ENCODE assay signal across 7 mouse cellular contexts in genomic region chr13:25932810-25933209, GRCm38 (mm10).
DNase-seq lines count a peak whose midpoint lies in the region; ATAC-seq and TF ChIP-seq lines count a peak whose summit lies in the region.

No protein-coding gene starts in this region.

- H3K4me2 ChIP-seq in hindbrain, embryonic 14.5 days (replicated peaks): no peak overlapping the region

- no peak for TF ChIP-seq POLR2A in MEL (IDR thresholded peaks at IDR 0.05; ENCODE audit: control insufficient read depth in 1 of 2, insufficient read depth in 1 of 2, low read depth in 1 of 2, low read length in 2 of 2, poor library complexity in 1 of 2)
- TF ChIP-seq POLR2A in brain, embryonic 14.5 days (IDR thresholded peaks at IDR 0.05; ENCODE audit: borderline replicate concordance, extremely low read depth, insufficient read depth, insufficient read length, poor library complexity, severe bottlenecking): no peak

- peak in 1 of 3 experiments; percentile 13; a peak in 1 of 6 replicates for TF ChIP-seq CTCF in MEL (IDR thresholded peaks at IDR 0.05 in 2 of 3, conservative IDR thresholded peaks at IDR 0.05 in 1 of 3; ENCODE audit: control insufficient read depth in 1 of 3, insufficient read depth in 1 of 3, low read depth in 2 of 3, low read length in 3 of 3, poor library complexity in 1 of 3, severe bottlenecking in 1 of 3)
- TF ChIP-seq CTCF in brain, embryonic 14.5 days (IDR thresholded peaks at IDR 0.05; ENCODE audit: borderline replicate concordance, extremely low read depth, insufficient read depth, insufficient read length): peak; percentile 86

- H3K79me2 ChIP-seq in MEL (ENCODE audit: control insufficient read depth, insufficient read depth, low read length, poor library complexity): no peaks in the 10 kb centered on the region

- no peak for DNase-seq in MEL (ENCODE audit: low read depth, low spot score)
- DNase-seq in brain, embryonic 14.5 days (ENCODE audit: low read depth): peak; percentile 96
- peak; percentile 39 for DNase-seq in fibroblast of lung, adult 2 months (ENCODE audit: low read depth)
- DNase-seq in hindbrain, embryonic 14.5 days (ENCODE audit: low spot score): peak; percentile 98
- DNase-seq in layer of hippocampus, adult 9-11 months: peak; percentile 46
- peak; percentile 58 for DNase-seq in right cerebral cortex, postnatal 4 days

- H3K9me3 ChIP-seq in MEL (replicated peaks; ENCODE audit: insufficient read depth, low read length): no peaks in the 10 kb centered on the region
- H3K9me3 ChIP-seq in hindbrain, embryonic 14.5 days (ENCODE audit: control insufficient read depth, low read length): no peaks in the 10 kb centered on the region

- peak; percentile 15; the same call in 1 of the 2 replicates for TF ChIP-seq RAD21 in MEL (IDR thresholded peaks at IDR 0.05; ENCODE audit: low read depth, low read length)

- peak; percentile 88 for ATAC-seq in hindbrain, embryonic 14.5 days (ENCODE audit: low FRiP score)
- peak; percentile 60; the same call in 1 of the 2 replicates for ATAC-seq in megakaryocyte progenitor cell, adult 5-6 weeks (replicated peaks; ENCODE audit: poor library complexity)

- no peaks in the 10 kb centered on the region for H3K36me3 ChIP-seq in MEL (ENCODE audit: control insufficient read depth in 1 of 2, insufficient read depth in 2 of 2, low read length in 2 of 2)
- H3K36me3 ChIP-seq in hindbrain, embryonic 14.5 days (replicated peaks; ENCODE audit: control insufficient read depth, insufficient read depth): no peaks in the 10 kb centered on the region

- no peaks in the 10 kb centered on the region for H3K4me1 ChIP-seq in MEL (ENCODE audit: control insufficient read depth in 1 of 2, insufficient read depth in 2 of 2, low read length in 2 of 2)
- H3K4me1 ChIP-seq in hindbrain, embryonic 14.5 days (replicated peaks; ENCODE audit: control insufficient read depth, insufficient read depth, low read length): peaks cover 24% of the 10 kb centered on the region

- no peak overlapping the region for H3K4me3 ChIP-seq in MEL (ENCODE audit: control insufficient read depth in 1 of 2, insufficient read depth in 1 of 2, low read depth in 2 of 2, low read length in 2 of 2)
- H3K4me3 ChIP-seq in hindbrain, embryonic 14.5 days (replicated peaks; ENCODE audit: low read length): no peak overlapping the region

- whole genome bisulfite sequencing in hindbrain, embryonic 14.5 days: 0% methylated on average over 1 of the region's 1 CpGs

- H3K9ac ChIP-seq in MEL (ENCODE audit: control insufficient read depth, low read depth, low read length, poor library complexity, severe bottlenecking): no peak overlapping the region
- no peak overlapping the region for H3K9ac ChIP-seq in hindbrain, embryonic 14.5 days

- no peak overlapping the region for H3K27ac ChIP-seq in MEL (ENCODE audit: control insufficient read depth, low read depth, low read length)
- peak overlapping the region; percentile 79 for H3K27ac ChIP-seq in hindbrain, embryonic 14.5 days

- H3K27me3 ChIP-seq in MEL (ENCODE audit: control insufficient read depth in 1 of 2, insufficient read depth in 2 of 2, low read length in 2 of 2): no peaks in the 10 kb centered on the region
- no peaks in the 10 kb centered on the region for H3K27me3 ChIP-seq in hindbrain, embryonic 14.5 days (ENCODE audit: control insufficient read depth, insufficient read depth, low read length)

- TF ChIP-seq EP300 in MEL (IDR thresholded peaks at IDR 0.05; ENCODE audit: low read depth in 1 of 2, low read length in 2 of 2): no peak

TF ChIP-seq in MEL, 35 proteins besides CTCF, POLR2A, EP300 and RAD21:
- TF ChIP-seq RCOR1 (IDR thresholded peaks at IDR 0.05; ENCODE audit: low read depth, low read length) (no peak), USF2 (IDR thresholded peaks at IDR 0.05; ENCODE audit: borderline replicate concordance in 1 of 2, insufficient read depth in 1 of 2, low read depth in 1 of 2, low read length in 2 of 2) (no peak), MAFK (IDR thresholded peaks at IDR 0.05; ENCODE audit: borderline replicate concordance, low read depth, low read length) (no peak), MAX (IDR thresholded peaks at IDR 0.05; ENCODE audit: low read length) (no peak), MAZ (IDR thresholded peaks at IDR 0.05; ENCODE audit: low read depth, low read length) (no peak), CHD1 (IDR thresholded peaks at IDR 0.05; ENCODE audit: low read depth, low read length) (no peak), TBP (IDR thresholded peaks at IDR 0.05; ENCODE audit: low read depth, low read length) (no peak), ZKSCAN1 (IDR thresholded peaks at IDR 0.05; ENCODE audit: low read depth, low read length) (no peak), NELFE (IDR thresholded peaks at IDR 0.05; ENCODE audit: low read depth, low read length) (no peak), GABPA (IDR thresholded peaks at IDR 0.05; ENCODE audit: low read depth, low read length) (no peak), USF1 (IDR thresholded peaks at IDR 0.05; ENCODE audit: low read depth, low read length) (no peak), HCFC1 (IDR thresholded peaks at IDR 0.05; ENCODE audit: low read depth, low read length) (no peak), TAL1 (IDR thresholded peaks at IDR 0.05; ENCODE audit: low read length) (no peak), ZMIZ1 (IDR thresholded peaks at IDR 0.05; ENCODE audit: low read depth, low read length) (no peak), TCF12 (IDR thresholded peaks at IDR 0.05; ENCODE audit: low read depth, low read length) (no peak), SIN3A (IDR thresholded peaks at IDR 0.05; ENCODE audit: low read length) (no peak)
